Mouse (Mus musculus): ENCODE results near the gene Myo19. TPM values are rescaled to one million over a fixed set of nuclear protein-coding genes. Genes with fewer than 3 reads are reported as not detected.
"Not testable (repeated sequence)": the region's sequence is repeated elsewhere in the genome, so short reads cannot be mapped to it uniquely, and the experiment has no call there.

The Myo19 gene
- polyA plus RNA-seq, 1 experiment from 2014 or later, result 12.3 TPM

- Histone ChIP-seq H3K27me3 (no peaks in the 10 kb centered on the region), H3K4me3 (replicated peaks) (peak overlapping the region; percentile 96), H3K27ac (peak overlapping the region; percentile 99), H3K9ac (peak overlapping the region; percentile 84), H3K4me1 (peaks cover 8% of the 10 kb centered on the region), H3K36me3 (peaks cover 5% of the 10 kb centered on the region), H3K4me2 (peak overlapping the region; percentile 69), H3K9me3 (replicated peaks) (no peaks in the 10 kb centered on the region)
- no peak for ATAC-seq (replicated peaks; ENCODE audit: low FRiP score)
- WGBS, result 73% methylated on average over 4 of the region's 4 CpGs
Measured at GRCm38 (mm10) chr11:84871548-84872069, 8.3 kb upstream of the Myo19 start.

GRCm38 (mm10) chr11:84873042-84873833 is 6.7 kb upstream of the Myo19 start:
- Histone ChIP-seq H3K27ac (no peak overlapping the region), H3K9ac (no peak overlapping the region), H3K36me3 (peaks cover 18% of the 10 kb centered on the region), H3K9me3 (replicated peaks) (no peaks in the 10 kb centered on the region), H3K27me3 (no peaks in the 10 kb centered on the region), H3K4me1 (no peaks in the 10 kb centered on the region), H3K4me3 (replicated peaks) (no peak overlapping the region), H3K4me2 (no peak overlapping the region)
- ATAC-seq (replicated peaks; ENCODE audit: low FRiP score), result no peak
- 77% methylated on average over 1 of the region's 1 CpGs for whole genome bisulfite sequencing

- H3K27ac ChIP-seq; ATAC-seq (replicated peaks; ENCODE audit: low FRiP score); H3K27me3 ChIP-seq; H3K4me2 ChIP-seq; H3K4me3 ChIP-seq (replicated peaks); H3K9me3 ChIP-seq (replicated peaks); H3K9ac ChIP-seq: not testable (repeated sequence)
- H3K36me3 ChIP-seq, result peaks cover 18% of the 10 kb centered on the region
- WGBS, result no CpG with 5 or more reads among the region's 1 CpGs
- H3K4me1 ChIP-seq, result peaks cover 12% of the 10 kb centered on the region
Measured at GRCm38 (mm10) chr11:84876020-84876419, 3.9 kb upstream of the Myo19 start.

- H3K36me3 ChIP-seq, result peaks cover 29% of the 10 kb centered on the region
- no peaks in the 10 kb centered on the region for H3K27me3 ChIP-seq
- ATAC-seq (replicated peaks; ENCODE audit: low FRiP score), result no peak
- peak overlapping the region; percentile 84 for H3K4me3 ChIP-seq (replicated peaks)
- peak overlapping the region; percentile 91 for H3K4me2 ChIP-seq
- peak overlapping the region; percentile 97 for H3K27ac ChIP-seq
- peaks cover 19% of the 10 kb centered on the region for H3K4me1 ChIP-seq
- peak overlapping the region; percentile 72 for H3K9ac ChIP-seq
- H3K9me3 ChIP-seq (replicated peaks), result no peaks in the 10 kb centered on the region
- WGBS, result 20% methylated on average over 7 of the region's 7 CpGs
Measured at GRCm38 (mm10) chr11:84879007-84879771, 759 bp upstream of the Myo19 start.

GRCm38 (mm10) chr11:84880465-84880961 is 565 bp downstream of the Myo19 start:
- peaks cover 19% of the 10 kb centered on the region for H3K4me1 ChIP-seq
- peak overlapping the region; percentile 72 for H3K9ac ChIP-seq
- no peaks in the 10 kb centered on the region for H3K27me3 ChIP-seq

GRCm38 (mm10) chr11:84880971-84881370 is 1.0 kb downstream of the Myo19 start:
- H3K4me3 ChIP-seq (replicated peaks), result peak overlapping the region; percentile 84
- H3K27me3 ChIP-seq, result no peaks in the 10 kb centered on the region
- H3K27ac ChIP-seq, result peak overlapping the region; percentile 97
- WGBS, result 47% methylated on average over 9 of the region's 9 CpGs
- H3K9me3 ChIP-seq (replicated peaks), result no peaks in the 10 kb centered on the region
- ATAC-seq (replicated peaks; ENCODE audit: low FRiP score), result peak; percentile 26; the same call in 1 of the 2 replicates
- H3K9ac ChIP-seq, result peak overlapping the region; percentile 72
- H3K4me2 ChIP-seq, result peak overlapping the region; percentile 91
- H3K36me3 ChIP-seq, result peaks cover 45% of the 10 kb centered on the region
- peaks cover 19% of the 10 kb centered on the region for H3K4me1 ChIP-seq

More at GRCm38 (mm10) chr11:84880465-84880961, 565 bp downstream of the Myo19 start:
- no peaks in the 10 kb centered on the region for H3K9me3 ChIP-seq (replicated peaks)
- H3K4me2 ChIP-seq, result peak overlapping the region; percentile 91
- whole genome bisulfite sequencing, result under 1% methylated on average over 24 of the region's 24 CpGs
- peaks cover 42% of the 10 kb centered on the region for H3K36me3 ChIP-seq
- H3K27ac ChIP-seq, result peak overlapping the region; percentile 97
- H3K4me3 ChIP-seq (replicated peaks), result peak overlapping the region; percentile 84
- ATAC-seq (replicated peaks; ENCODE audit: low FRiP score), result peak; percentile 75; the same call in 1 of the 2 replicates

- Histone ChIP-seq H3K36me3 (peaks cover 53% of the 10 kb centered on the region), H3K4me3 (replicated peaks) (no peak overlapping the region), H3K9ac (no peak overlapping the region), H3K27me3 (no peaks in the 10 kb centered on the region), H3K4me1 (peaks cover 19% of the 10 kb centered on the region), H3K9me3 (replicated peaks) (no peaks in the 10 kb centered on the region), H3K27ac (no peak overlapping the region), H3K4me2 (no peak overlapping the region)
- ATAC-seq (replicated peaks; ENCODE audit: low FRiP score), result no peak
- WGBS, result 94% methylated on average over 7 of the region's 7 CpGs
Measured at GRCm38 (mm10) chr11:84882346-84882745, 2.4 kb downstream of the Myo19 start.

- no peaks in the 10 kb centered on the region for H3K27me3 ChIP-seq
- ATAC-seq (replicated peaks; ENCODE audit: low FRiP score), result no peak
- H3K4me1 ChIP-seq, result peaks cover 12% of the 10 kb centered on the region; the same call in 1 of the 2 replicates
- no peak overlapping the region for H3K9ac ChIP-seq
- no peak overlapping the region for H3K4me2 ChIP-seq
- H3K27ac ChIP-seq, result no peak overlapping the region
- no peaks in the 10 kb centered on the region for H3K9me3 ChIP-seq (replicated peaks)
- no peak overlapping the region for H3K4me3 ChIP-seq (replicated peaks)
- peaks cover 72% of the 10 kb centered on the region for H3K36me3 ChIP-seq
- 84% methylated on average over 4 of the region's 4 CpGs for WGBS
Measured at GRCm38 (mm10) chr11:84885238-84885637, 5.3 kb downstream of the Myo19 start.

GRCm38 (mm10) chr11:84886236-84886635 is 6.3 kb downstream of the Myo19 start:
- Histone ChIP-seq H3K9ac (no peak overlapping the region), H3K27ac (no peak overlapping the region), H3K27me3 (no peaks in the 10 kb centered on the region), H3K9me3 (replicated peaks) (no peaks in the 10 kb centered on the region), H3K4me3 (replicated peaks) (no peak overlapping the region), H3K4me1 (peaks cover 5% of the 10 kb centered on the region; the same call in 1 of the 2 replicates), H3K36me3 (peaks cover 80% of the 10 kb centered on the region), H3K4me2 (no peak overlapping the region)
- no peak for ATAC-seq (replicated peaks; ENCODE audit: low FRiP score)
- 87% methylated on average over 5 of the region's 5 CpGs for WGBS

- H3K4me2 ChIP-seq, result no peak overlapping the region
- ATAC-seq (replicated peaks; ENCODE audit: low FRiP score), result no peak
- no peak overlapping the region for H3K27ac ChIP-seq
- H3K9ac ChIP-seq, result no peak overlapping the region
- no peaks in the 10 kb centered on the region for H3K27me3 ChIP-seq
- H3K4me3 ChIP-seq (replicated peaks), result no peak overlapping the region
- peaks cover 87% of the 10 kb centered on the region for H3K36me3 ChIP-seq
- H3K4me1 ChIP-seq, result no peaks in the 10 kb centered on the region
- no peaks in the 10 kb centered on the region for H3K9me3 ChIP-seq (replicated peaks)
- 83% methylated on average over 11 of the region's 11 CpGs for WGBS
Measured at GRCm38 (mm10) chr11:84886767-84887511, 7.0 kb downstream of the Myo19 start.

- Histone ChIP-seq H3K4me1 (no peaks in the 10 kb centered on the region), H3K27me3 (no peaks in the 10 kb centered on the region), H3K27ac (no peak overlapping the region), H3K9ac (no peak overlapping the region), H3K9me3 (replicated peaks) (no peaks in the 10 kb centered on the region), H3K4me3 (replicated peaks) (no peak overlapping the region), H3K4me2 (no peak overlapping the region), H3K36me3 (peaks cover 93% of the 10 kb centered on the region)
- ATAC-seq (replicated peaks; ENCODE audit: low FRiP score), result no peak
- 95% methylated on average over 8 of the region's 8 CpGs for WGBS
Measured at GRCm38 (mm10) chr11:84888025-84888424, 8.1 kb downstream of the Myo19 start.

Measured in kidney, embryonic 15.5 days (tissue).